Mouse (Mus musculus): Measurements from ENCODE around the gene Unc5c. TPM values are rescaled to one million over a fixed set of nuclear protein-coding genes. Genes with fewer than 3 reads are reported as not detected.

The Unc5c gene
- polyA plus RNA-seq, 1 experiment from 2014 or later = 11.2 TPM

DNA sequence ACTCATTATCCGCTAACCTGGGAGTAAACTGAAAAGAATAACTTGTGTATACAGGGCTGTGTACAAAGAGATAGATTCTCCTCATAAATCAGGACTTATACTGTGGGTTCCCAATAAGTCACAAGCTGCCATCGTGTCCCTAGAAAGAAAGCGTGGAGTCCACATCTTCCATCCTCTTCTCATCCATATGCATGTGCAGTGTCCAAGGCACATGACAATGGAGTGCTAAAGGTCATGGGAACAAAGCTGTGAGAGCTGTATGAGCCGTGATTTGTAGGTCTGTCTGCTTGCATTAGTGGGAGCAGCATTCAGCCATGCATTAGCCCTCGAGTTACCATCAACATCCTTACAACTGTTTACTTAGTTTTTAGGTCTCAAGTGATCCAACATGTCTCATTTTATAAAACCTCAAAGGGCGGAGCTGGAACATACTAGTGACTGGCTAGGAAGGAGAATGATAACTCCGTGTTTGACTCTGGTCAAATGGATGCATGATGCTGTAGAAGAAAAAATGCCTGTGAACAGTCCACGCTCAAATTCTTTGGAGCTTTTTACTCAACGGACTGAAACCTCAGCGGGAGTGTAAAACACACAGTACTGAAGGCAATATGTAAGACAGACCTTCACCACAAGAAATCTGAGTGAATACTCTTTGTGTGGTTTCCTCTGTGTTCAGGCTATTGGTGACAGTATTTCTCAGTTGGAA is 407.5 kb downstream of the Unc5c start:
- no peak for ATAC-seq (replicated peaks; ENCODE audit: insufficient number of reproducible peaks, low FRiP score, low TSS enrichment)
- Histone ChIP-seq H3K36me3 (ENCODE audit: control insufficient read depth, insufficient read depth, low read length) (peaks cover 3% of the 10 kb centered on the region; the same call in 1 of the 2 replicates), H3K27ac (ENCODE audit: low read depth, low read length) (no peak overlapping the region), H3K9ac (ENCODE audit: low read depth, low read length) (no peak overlapping the region), H3K9me3 (replicated peaks; ENCODE audit: control insufficient read depth, low read length) (0 out of 2 replicates have a peak, but pooled peaks cover 3% of the 10 kb centered on the region), H3K27me3 (ENCODE audit: control insufficient read depth, insufficient read depth, low read length) (no peaks in the 10 kb centered on the region), H3K4me2 (no peak overlapping the region), H3K4me3 (ENCODE audit: low read depth, low read length) (no peak overlapping the region), H3K4me1 (ENCODE audit: control insufficient read depth, insufficient read depth, low read length) (no peaks in the 10 kb centered on the region)
- 81% methylated on average over 10 of the region's 10 CpGs for WGBS (ENCODE audit: insufficient replicate concordance)

DNA sequence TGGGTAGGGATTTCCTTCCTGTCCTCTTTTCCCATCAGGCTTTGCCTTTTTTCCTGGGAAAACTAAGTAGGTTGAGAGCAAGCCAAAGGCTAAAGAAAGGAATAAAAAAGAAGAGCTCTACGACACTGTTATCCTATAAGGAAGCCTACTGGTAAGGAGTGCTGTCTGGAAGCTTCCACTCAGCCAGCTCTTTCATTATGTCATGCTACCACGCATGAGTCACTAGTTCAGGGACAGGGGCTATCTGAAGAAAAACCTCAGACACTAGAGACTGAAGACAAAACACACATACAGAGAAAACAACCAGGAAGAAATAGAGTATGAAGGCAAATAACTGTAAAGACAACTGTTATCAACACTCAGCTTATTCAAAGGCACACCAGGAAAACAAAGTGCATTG is 417.5 kb downstream of the Unc5c start:
- ATAC-seq (replicated peaks; ENCODE audit: insufficient number of reproducible peaks, low FRiP score, low TSS enrichment) = no peak
- no peaks in the 10 kb centered on the region for H3K9me3 ChIP-seq (replicated peaks; ENCODE audit: control insufficient read depth, low read length)
- no peaks in the 10 kb centered on the region for H3K36me3 ChIP-seq (ENCODE audit: control insufficient read depth, insufficient read depth, low read length)
- H3K27ac ChIP-seq (ENCODE audit: low read depth, low read length) = no peak overlapping the region
- no peak overlapping the region for H3K9ac ChIP-seq (ENCODE audit: low read depth, low read length)
- no peaks in the 10 kb centered on the region for H3K27me3 ChIP-seq (ENCODE audit: control insufficient read depth, insufficient read depth, low read length)
- 60% methylated on average over 2 of the region's 2 CpGs for WGBS (ENCODE audit: insufficient replicate concordance)
- H3K4me3 ChIP-seq (ENCODE audit: low read depth, low read length) = no peak overlapping the region
- H3K4me1 ChIP-seq (ENCODE audit: control insufficient read depth, insufficient read depth, low read length) = no peaks in the 10 kb centered on the region
- H3K4me2 ChIP-seq = no peak overlapping the region

DNA sequence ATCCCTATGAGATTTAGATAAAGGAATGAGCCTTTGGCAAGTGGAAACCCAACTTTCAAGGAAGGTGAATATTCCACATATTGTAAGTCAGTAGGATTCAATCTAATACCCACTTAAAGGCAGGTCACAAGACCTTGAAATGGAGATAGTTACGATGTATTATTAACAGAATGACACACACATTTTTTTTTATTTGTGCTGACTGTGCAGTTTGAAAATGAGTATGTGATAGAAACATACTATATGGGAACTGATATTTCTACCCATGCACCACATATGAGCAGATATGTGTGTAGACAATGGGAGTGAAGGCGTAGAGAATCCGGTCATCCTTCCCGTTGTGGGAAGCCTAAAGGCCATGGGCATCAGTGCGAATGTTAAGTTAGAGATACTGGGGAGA is 419.2 kb downstream of the Unc5c start:
- Histone ChIP-seq H3K27ac (ENCODE audit: low read depth, low read length) (no peak overlapping the region), H3K27me3 (ENCODE audit: control insufficient read depth, insufficient read depth, low read length) (no peaks in the 10 kb centered on the region), H3K4me1 (ENCODE audit: control insufficient read depth, insufficient read depth, low read length) (no peaks in the 10 kb centered on the region), H3K4me2 (no peak overlapping the region), H3K9ac (ENCODE audit: low read depth, low read length) (no peak overlapping the region), H3K36me3 (ENCODE audit: control insufficient read depth, insufficient read depth, low read length) (no peaks in the 10 kb centered on the region), H3K4me3 (ENCODE audit: low read depth, low read length) (no peak overlapping the region), H3K9me3 (replicated peaks; ENCODE audit: control insufficient read depth, low read length) (no peaks in the 10 kb centered on the region)
- 95% methylated on average over 5 of the region's 5 CpGs for WGBS (ENCODE audit: insufficient replicate concordance)
- no peak for ATAC-seq (replicated peaks; ENCODE audit: insufficient number of reproducible peaks, low FRiP score, low TSS enrichment)

Data from heart, embryonic 11.5 days (tissue).